Mouse (Mus musculus) kidney, adult 9 months (tissue): ENCODE results near the gene Cask.

ENCODE experiments used
- DNase-seq: peaks from one replicate; pipeline ENCODE4 v3.0.0; 2022

Gene Cask

DNA sequence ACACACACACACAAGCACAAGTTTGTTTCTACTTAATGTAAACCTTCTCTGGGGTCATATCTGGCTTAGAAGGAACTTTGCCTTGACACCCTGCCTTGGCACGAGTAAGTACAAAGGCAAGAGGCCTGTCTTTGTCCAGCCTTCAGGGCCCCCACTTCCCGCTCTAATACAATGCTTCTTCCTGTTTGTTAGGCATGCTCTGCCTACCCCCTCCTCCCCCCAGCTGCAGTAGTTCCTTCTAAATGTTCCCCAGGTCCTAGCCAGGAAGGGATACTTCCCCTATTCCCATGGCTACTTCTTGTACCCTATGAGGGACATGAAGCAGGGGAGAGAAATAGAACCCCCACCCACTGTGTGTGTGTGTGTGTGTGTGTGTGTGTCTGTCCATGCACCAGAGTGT is 344.8 kb downstream of the Cask start:
- DNase-seq = peak; percentile 9

DNA sequence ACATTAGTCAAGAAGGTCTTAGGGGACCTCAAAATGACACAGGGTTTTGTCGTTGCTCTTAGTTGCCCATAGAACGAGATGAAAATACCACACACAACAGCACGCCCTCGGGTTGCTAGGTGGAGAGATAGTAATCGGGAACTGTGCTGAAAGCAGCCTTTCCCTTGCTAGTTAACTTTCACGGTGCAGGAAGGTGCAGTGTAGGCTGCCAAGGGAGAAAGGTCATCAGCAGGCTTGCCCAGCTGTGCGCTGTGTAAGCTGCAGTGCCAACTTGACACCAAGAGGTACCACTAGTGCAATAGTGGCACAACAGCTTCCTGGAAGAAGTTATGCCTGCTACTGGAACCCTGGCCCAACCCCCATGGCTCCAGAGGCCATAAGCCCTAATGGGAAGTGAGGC is 346.8 kb downstream of the Cask start:
- no peak for DNase-seq

DNA sequence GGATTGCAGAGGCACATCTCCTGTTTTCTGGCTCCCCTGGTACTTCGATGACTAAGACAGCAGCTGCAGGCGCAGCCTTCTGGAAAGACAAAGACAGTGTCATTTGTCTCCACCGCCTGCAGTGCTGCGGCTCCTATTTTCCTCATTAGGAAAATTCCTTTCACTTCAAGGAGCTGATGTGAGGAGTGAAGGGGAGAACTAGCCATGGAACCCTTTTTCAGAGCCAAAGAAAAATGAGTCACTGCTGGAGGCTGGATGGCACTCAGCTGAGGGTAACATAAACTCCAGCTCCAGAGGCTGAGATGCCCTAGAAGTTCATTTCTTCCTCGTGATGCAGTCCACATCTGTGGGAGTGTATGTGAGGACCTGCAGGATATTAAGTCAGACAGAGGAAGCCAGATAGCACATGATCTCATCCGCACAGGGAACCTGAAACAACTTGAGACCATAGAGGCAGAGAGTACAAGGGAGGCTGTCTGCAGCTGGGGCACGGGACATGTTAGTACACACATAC is 348.2 kb downstream of the Cask start:
- DNase-seq = no peak

DNA sequence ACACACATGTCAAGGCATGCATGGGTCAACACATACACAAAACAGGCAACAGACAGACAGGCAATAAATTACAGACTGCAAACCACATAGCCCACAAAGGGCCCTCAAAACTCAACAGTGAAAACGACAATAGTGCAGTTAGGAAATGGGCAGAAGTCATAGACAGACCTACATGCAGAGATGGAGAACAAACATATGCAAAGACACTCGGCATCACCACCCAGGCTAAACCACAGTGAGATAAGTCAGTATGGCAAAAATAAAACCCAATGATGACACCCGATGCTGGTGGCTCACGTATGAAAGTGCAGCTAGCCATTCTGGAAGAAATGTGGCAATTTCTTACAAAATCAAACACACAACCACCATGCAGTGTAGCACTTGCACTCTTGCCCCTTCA is 350.9 kb downstream of the Cask start:
- no peak for DNase-seq

DNA sequence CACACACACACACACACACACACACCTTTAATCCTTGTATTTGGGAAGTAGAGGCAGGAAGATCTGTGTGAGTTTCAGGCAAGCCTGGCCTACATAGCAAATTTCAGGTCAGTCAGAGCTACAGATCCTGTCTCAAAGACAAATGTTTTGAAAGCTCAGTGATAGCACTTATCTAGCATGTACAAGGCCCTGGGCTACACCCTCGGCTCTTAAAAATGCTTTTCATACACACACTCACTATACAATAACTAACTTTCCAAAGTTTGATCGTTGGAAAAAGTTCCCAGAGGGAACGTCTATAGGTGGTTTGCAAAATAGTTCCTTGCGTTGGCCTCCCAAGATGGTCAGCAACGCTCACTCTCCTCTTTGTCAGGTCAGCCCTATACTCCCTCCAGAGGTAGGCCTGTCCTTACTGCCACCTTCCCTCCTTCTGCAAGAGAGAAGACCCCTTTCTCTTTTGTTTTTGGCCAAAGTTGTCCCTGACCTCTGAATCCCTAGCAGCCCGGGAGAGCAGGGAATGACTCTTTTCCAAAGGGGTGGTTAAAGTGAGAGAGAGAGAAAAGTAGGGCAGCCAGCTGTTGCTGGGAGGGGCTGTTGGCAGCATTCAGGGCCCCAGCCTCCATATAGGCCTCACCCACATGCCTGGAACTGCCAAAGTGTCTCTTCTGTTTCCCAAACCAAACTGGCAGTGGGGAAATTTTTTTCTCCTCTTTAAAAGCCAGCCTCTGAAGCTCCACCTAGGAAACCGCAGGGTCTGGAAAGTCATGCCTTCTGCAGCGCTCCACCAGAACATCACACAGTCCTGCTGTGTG is 356.1 kb downstream of the Cask start:
- no peak for DNase-seq

DNA sequence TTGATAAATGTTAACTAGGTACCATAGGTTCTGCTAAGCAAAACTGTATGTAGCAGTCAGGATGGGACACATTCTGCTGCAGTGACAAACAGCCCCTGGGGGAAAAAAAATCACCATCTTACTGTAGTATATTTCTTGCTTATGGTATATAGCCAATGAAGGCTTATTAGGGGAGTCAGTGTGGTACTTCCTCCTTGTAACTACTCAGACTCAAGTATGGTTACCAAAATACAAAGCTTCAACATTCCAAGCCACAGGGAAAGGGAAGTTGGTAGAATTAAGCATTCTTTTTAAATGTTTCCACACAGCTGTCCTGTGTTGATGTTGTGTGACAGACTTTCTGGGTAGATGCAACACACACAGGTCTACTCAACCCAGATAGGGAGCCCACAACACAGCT is 358.2 kb downstream of the Cask start:
- DNase-seq = no peak

DNA sequence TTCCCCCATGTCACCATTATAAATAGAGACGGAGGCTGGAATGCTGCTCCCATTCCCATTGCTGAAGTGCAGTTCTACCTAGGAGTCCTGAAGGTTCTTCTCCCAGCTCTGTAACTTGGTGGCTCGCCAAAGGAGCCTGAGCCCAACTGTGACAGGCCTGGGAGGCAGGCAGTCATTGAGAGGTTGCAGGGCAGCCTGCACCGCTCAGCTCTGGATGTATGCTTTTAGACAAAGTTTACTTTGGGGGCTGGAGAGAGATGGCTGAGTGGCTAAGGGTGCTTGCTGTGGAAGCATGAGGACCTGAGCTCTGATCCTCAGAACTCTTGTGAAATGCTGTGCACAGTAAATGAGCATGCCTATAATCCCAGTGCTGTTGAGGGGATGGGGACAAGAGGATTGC is 360.2 kb downstream of the Cask start:
- DNase-seq = no peak

DNA sequence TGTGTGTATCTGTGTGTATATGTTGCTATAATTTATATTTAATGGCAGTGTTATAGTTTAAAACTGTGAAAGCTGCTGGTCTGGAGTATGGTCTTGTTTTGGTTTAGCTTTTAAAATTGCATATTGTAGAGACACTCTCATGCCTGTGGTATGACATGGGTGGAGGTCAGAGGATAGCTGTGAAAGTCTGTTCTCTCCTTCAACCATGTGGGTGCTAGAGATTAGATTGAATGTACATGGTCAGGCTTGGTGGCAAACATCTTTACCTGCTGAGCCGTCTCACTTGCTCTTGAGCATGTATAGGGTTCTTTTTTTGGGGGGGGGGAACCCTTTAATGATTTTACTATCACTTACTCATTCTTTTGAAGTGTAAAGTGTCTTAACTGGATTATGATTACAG is 361.4 kb downstream of the Cask start:
- DNase-seq = no peak

DNA sequence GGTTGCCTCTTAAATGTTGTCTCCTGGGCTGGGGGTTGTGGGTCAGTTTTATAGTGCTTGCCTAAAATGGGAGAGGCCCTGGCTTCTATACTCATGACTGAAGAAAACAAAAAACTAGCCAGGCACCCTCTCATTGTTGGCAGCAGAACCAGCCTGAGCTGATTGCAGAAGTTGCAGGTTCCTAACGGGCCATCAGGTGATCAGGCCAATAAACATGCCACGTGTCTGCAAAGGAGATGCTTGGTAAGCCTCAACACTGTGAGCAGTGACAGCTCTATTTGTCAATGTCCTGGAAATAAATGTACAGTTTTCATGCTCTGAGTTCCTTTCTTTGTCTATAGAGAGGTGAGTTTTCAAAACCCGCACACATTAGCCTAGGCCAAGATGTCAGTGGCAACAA is 362.2 kb downstream of the Cask start:
- DNase-seq = no peak

DNA sequence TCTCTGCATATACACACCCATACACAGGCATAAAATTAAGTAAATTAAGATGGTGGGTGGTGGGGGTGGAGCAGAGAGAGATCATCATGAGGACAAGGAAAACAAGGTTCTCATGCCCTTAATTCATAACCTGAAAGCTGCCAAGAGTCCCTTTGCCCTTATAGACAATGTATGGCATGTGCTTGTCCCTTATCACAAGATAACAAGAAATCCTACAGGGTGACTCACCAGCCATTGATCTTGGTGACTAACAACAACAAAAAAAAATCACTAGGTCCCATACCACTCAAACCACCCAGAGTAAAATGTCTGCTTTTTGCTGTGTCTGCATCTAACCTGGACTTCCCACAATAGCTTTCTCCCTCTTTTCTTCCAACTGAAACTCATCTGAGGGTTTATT is 366.7 kb downstream of the Cask start:
- no peak for DNase-seq

DNA sequence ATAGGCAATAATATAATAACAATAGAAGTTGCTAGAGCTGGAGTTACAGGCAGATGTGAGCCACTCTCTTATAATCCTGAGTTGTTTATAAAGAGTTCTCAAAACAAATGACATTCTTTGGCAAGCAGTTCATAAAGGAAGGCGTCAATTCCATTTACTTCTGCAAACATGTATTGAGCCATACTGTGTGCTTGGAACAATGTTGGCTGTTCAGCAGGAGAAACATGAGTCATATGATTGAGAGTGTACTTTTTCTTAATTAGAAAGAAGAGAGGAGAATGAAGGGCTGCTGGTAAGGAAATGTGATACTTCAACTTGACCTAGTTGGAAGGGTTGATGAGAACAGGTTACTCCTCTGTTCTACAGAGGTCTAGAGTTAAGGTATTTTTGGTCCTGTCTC is 368.6 kb downstream of the Cask start:
- no peak for DNase-seq

DNA sequence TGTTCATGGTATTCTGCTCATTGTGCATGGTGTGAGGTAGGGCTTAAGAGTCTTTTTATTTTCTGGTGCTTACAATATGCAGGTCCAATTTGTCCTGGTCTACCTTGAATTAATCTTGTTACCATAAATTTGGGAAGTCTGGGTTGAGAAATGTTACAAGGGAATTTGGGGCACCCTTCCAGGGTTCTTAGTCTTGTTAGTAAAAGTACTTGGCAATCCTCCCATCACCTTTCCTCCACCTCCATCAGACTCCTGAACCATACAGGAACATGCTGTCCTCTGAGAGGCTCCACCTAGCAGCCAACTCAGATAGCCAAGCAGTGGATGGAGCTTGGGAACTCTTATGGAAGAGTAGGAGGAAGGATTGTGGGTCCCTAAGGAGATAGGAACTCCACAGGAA is 371.6 kb downstream of the Cask start:
- DNase-seq = no peak

DNA sequence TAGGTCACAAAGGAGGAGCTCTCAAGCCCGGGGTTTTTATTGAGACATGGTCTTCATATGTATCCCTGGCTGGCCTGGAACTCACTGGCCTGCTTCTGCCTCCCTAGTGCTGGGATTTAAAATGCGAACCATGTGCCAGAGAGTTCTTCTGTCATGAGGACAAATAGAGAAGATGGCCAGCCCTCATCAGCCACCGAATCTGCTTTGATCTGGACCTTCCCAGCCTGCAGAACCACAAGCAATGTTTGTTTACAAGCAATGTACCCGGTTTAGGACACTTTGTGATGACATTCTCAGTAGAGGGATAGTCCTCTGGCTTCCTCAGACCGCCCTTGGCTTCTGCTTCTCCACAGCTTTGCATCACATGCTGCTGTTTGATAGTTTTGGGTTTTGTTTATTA is 372.9 kb downstream of the Cask start:
- no peak for DNase-seq

DNA sequence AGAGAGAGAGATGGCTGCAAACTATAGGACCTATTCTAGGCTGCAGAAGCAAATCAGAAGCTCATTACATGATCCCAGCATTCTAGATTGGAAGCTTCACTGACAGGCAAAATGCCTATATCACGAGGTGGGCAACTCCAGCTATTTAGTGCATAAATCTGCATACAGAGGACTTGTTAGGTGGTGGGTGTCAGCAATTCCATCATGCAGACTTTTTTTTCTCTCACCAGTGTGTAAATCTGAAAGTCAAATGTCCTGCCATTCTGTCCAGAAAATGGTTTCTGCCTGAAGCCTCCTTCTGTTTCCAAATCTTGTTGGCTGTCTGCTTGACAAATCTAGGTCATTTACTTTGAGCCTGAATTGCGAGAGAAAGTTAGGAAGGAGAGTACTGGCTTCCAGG is 373.6 kb downstream of the Cask start:
- DNase-seq = no peak

DNA sequence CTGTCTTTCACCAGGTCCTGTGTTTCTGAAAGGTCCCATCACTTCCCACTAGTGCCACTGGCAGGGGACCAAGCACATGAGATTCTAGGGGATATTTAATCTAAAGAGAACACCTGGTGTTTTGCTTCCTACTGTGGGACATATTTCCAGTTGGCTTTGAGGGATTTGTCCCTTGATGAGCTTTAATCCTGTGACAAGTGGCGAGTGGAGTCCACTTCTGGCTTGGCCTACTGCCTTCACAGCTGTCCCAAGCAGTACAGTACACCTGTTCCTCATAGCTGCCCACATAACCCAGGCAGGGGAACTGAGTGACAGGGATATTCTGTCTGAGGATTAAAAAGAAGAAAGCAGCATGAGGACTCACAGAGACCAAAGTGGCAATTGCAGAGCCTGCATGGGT is 375.8 kb downstream of the Cask start:
- no peak for DNase-seq

DNA sequence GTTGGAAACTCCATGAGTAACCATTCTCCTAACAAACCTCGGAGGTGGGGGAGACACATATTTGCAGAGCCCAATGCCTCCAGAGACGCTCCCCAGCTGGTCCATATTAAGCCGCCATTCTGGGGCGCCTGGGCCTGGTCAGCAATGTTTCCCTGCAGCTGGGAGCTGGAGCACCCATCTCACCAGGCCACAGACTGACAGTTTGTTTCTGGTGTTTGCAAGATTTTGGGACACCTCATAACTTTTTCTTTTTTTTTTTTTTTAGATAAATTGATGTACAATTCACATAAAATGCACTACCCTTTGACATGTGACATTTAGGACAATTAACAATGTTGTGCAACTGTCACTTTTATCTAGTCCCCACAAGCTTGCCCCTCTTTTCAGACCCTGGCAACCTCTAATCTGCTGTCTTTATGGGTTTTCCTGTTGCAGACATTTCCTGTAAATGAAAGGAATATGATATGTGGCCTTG is 378.4 kb downstream of the Cask start:
- DNase-seq = no peak

DNA sequence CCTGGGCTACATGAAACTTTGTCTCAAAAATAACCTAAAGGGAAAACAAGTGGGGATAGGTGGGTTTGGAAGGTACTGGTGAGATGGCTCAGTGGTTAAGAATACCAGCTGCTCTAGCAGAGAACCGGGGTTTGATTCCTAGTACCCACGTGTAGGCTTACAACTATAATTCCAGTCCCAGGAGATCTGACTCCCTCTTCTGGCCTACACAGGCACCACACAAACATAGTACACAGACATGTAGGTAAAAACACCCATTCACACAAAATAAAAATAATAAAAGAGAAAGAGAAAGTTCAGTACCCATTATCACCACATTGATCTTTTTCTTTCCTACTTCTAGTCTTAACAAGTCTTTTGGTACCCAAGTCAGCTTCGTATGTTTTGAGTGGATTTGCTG is 379.2 kb downstream of the Cask start:
- no peak for DNase-seq

DNA sequence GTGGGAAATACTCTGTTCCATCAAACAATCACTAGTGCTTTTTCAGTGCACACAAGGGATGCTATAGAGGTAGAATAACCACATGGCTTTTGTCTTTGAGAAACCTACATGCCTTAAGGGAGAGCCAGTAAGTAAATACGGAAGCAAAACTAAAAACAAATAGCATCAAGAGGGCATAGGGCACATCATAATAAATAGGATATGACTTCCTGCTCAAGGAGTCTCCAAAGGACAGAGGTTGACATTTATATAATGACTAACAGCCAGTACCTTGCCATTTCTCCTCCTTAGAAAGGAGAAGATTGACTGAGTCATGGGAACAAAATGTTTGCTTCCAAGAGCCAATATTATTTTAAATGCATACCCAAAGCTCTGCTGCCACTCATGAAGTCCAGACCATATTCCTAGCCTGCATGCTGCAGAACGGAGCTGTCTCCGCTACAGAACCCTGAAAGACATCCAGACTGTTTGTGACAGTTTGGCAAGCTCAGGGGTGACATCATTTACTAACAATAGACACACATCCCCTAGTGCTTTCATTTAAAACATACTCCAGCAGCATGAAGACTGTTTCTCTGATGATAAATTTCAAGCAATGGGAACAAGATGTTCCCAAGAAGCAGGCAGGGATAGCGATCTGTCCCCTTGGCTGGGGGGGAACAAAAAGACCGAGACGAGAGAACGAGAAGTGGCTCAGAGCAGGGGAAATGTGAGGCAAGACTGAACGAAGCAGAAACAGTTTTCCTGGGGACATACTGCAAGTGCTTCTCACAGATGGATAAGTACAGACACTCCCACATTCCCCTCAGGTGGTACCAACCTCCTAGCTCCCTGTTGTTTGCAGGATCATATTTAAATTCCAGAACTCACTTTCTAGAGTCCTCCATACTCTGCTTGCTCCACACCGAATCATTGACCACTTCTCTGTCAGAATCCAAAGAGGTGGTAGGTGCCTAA is 381.7 kb downstream of the Cask start:
- peak; percentile 44 for DNase-seq

DNA sequence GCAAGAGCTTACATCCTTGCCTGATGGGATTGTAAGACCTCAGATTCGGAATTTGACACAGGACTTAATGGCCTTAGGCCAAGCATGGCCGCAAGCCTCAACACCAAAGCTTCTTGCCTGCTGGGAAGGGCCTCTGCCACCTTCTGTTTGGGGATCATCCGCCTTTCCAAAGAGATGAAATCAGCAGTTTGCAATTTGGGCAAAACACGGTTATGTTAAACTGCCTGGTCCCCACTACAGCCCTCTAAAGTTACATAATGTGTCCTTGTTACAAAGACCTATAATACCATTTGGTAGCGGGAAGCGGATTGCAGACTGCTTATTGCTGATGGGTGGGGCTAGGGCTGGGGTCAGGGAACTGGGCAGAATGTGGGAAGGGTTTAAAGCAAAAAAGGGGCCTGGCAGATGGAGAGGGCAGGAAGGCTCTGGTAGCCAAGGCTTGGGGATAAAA is 384.0 kb downstream of the Cask start:
- DNase-seq = no peak
